Mouse (Mus musculus): ENCODE results near the gene Lyve1.

Gene Lyve1

DNA sequence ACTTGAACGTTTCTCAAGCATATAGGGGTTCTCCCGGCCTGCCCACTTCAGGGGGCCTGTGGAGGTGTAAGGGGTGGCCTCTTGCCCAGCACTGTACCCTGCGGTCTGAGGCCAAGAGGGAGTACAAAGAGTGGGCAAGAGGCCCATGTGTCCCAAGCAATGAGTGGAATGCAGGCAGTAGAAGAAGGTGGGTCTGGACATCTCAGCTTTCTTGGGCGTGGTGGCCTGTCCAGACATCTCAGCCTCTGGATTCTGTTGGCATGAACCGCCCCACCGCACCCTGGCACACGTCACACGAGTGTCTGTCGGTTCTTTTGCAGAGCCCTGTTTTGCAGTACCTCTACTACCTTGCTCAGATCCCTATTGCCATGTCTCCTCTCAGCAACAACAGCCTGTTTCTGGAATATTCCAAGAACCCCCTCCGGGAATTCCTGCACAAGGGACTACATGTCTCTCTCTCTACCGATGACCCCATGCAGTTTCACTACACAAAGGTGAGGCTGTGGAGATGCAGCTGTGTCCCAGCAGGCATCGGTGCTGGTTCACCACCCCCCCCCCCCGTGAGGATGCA lies 55.5 kb downstream of the Lyve1 start:
- DNase-seq, result no peak

DNA sequence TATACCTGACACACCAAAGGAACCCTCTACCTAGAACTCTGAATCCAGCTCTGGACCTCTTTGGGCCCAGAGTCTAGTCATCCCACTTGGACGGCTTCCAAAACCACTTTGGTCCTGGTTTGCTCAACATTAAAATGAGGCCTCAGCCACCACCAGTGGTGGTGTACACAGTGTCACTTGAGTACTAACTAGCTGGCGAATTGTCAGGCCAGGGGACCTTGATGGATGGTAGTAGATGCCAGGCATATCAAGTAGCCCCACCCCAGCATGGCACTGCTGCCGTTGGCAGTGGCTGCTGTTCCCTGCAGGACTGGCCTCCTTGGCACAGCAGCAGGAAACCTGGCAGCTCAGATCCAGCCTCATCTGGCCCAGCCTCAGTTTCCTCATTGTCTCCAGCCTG lies 58.8 kb downstream of the Lyve1 start:
- peak; percentile 55 for DNase-seq

GRCm38 (mm10) chr7:110803131-110803530 lies 59.9 kb downstream of the Lyve1 start:
- DNase-seq, result no peak

DNA sequence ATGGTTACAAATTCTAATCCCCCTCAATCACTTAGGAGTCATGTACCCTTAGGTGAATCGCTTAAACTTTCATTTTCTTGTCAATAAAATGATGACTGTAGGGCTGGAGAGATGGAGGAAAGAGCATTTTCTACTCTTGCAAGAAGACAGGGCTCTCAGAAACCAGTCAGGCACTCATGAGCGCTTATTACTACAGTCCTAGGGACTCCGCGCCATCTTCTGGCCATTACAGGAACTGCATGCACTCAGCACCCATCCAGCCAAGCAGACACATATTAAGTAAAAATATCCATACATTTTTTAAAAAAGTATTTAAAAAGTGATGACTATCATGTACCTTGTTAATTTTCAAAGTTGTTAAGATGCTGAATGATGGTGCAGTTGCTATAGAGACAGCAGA lies 62.0 kb downstream of the Lyve1 start:
- DNase-seq, result peak; percentile 84

Data from right cerebral cortex, adult 18-20 months (tissue).